Mouse (Mus musculus) thymus, adult 2 months (tissue): ENCODE results near the gene Srgap1. TPM values are rescaled to one million over a fixed set of nuclear protein-coding genes. Genes with fewer than 3 reads are reported as not detected.

ENCODE experiments used
- DNase-seq: peaks from one replicate; pipeline ENCODE4 v3.0.0; 2021
- H3K27ac ChIP-seq: fragments of 200-500 bp; 2 replicates; pipeline ENCODE4 v1.5.1; 2012; ENCODE audit warnings: low read length, control low read depth; ENCODE audit not compliant: control insufficient read depth, insufficient read depth
- H3K27me3 ChIP-seq: fragments of 200-500 bp; 2 replicates; pipeline ENCODE4 v1.6.1; 2012; ENCODE audit warnings: mild to moderate bottlenecking, low read length, moderate library complexity, mixed read lengths; ENCODE audit not compliant: control insufficient read depth, insufficient read depth
- H3K36me3 ChIP-seq: fragments of 200-500 bp; 2 replicates; pipeline ENCODE4 v1.6.1; 2012; ENCODE audit warnings: mild to moderate bottlenecking, low read length, moderate library complexity; ENCODE audit not compliant: control insufficient read depth, insufficient read depth
- H3K4me1 ChIP-seq: fragments of 200-500 bp; replicated peaks from 2 replicates; pipeline ENCODE4 v1.6.1; 2012; ENCODE audit warnings: low read length; ENCODE audit not compliant: control insufficient read depth, insufficient read depth
- H3K4me3 ChIP-seq: fragments of 200-500 bp; 2 replicates; pipeline ENCODE4 v1.5.1; 2012; ENCODE audit warnings: mild to moderate bottlenecking, low read length, control low read depth, moderate library complexity; ENCODE audit not compliant: control insufficient read depth, insufficient read depth
- CTCF ChIP-seq: fragments of 200-500 bp; IDR thresholded peaks from 2 replicates; pipeline ENCODE4 v1.5.1; 2012; ENCODE audit warnings: mild to moderate bottlenecking, control low read depth, low read length, moderate library complexity, borderline replicate concordance; ENCODE audit not compliant: control insufficient read depth, poor library complexity, insufficient read depth; ENCODE audit errors: extremely low read depth
- POLR2A ChIP-seq: fragments of 200-500 bp; IDR thresholded peaks from 2 replicates; pipeline ENCODE4 v1.6.1; 2012; ENCODE audit warnings: mild to moderate bottlenecking, low read length, control low read depth, moderate library complexity; ENCODE audit not compliant: control insufficient read depth, poor library complexity, insufficient read depth; ENCODE audit errors: extremely low read depth
- WGBS: fragments of 180-500 bp; shearing (Covaris S2); methylation state at CpG from one replicate; pipeline ENCODE4 v1.1.7; 2018; 5-methylcytosine and 5-hydroxymethylcytosine counted together
- polyA plus RNA-seq: library from polyadenylated mRNA; depleted of rRNA; stranded (reverse); fragments of >200 nt; gene quantifications from 2 replicates; pipeline ENCODE4 v1.2.3, GENCODE M21; 2012

Srgap1 gene
- polyA plus RNA-seq, 1 experiment: 1.0 TPM

DNA sequence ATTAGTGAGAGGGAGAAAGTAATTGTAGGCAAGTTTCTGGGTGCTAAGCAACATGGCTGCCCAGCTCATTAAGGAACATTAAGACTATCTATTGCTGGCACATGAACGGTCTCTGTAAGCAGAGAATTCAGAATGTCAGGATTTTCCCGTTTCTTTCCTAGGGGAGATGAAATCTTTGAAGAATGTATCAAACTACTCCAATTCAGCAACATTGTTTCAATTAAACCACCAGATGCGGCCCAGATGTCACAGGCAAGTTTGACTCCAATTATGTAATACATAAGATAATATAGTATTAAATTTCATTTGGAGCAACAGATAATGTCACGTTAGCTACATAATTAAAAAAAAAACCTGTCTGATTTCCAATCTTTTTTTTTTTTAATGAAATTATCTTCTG, 72.5 kb downstream of the Srgap1 start:
- no peak for DNase-seq
- 95% methylated on average over 4 of the region's 4 CpGs for WGBS

DNA sequence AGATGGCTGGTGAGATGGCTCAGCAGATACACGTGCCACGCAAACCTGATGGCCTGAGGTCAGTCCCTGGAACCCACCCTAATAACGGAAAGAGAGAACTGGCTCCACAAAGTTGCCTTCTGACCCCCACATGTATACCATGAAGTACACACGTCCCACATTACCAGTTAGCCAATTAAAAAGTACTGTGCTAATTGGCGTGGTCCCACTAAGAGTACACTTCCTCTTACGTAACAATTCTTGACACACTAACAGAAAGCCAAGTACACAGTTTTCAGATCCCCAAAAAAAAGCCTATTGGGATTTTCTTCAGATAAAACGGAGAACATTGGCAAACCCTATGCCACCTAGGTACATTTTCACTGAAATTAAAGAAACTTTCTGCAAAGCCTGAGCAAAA, 73.8 kb downstream of the Srgap1 start:
- WGBS: 96% methylated on average over 7 of the region's 7 CpGs
- no peaks in the 10 kb centered on the region for H3K27me3 ChIP-seq
- H3K4me3 ChIP-seq: no peak overlapping the region
- no peaks in the 10 kb centered on the region for H3K4me1 ChIP-seq
- no peaks in the 10 kb centered on the region for H3K36me3 ChIP-seq
- H3K27ac ChIP-seq: no peak overlapping the region
- DNase-seq: no peak
- TF ChIP-seq CTCF (no peak), POLR2A (no peak)

More for the DNA sequence above, 72.5 kb downstream of the Srgap1 start:
- H3K27me3 ChIP-seq: no peaks in the 10 kb centered on the region
- TF ChIP-seq CTCF: no peak
- TF ChIP-seq POLR2A: no peak
- no peak overlapping the region for H3K4me3 ChIP-seq
- no peaks in the 10 kb centered on the region for H3K36me3 ChIP-seq
- H3K4me1 ChIP-seq: no peaks in the 10 kb centered on the region
- no peak overlapping the region for H3K27ac ChIP-seq

DNA sequence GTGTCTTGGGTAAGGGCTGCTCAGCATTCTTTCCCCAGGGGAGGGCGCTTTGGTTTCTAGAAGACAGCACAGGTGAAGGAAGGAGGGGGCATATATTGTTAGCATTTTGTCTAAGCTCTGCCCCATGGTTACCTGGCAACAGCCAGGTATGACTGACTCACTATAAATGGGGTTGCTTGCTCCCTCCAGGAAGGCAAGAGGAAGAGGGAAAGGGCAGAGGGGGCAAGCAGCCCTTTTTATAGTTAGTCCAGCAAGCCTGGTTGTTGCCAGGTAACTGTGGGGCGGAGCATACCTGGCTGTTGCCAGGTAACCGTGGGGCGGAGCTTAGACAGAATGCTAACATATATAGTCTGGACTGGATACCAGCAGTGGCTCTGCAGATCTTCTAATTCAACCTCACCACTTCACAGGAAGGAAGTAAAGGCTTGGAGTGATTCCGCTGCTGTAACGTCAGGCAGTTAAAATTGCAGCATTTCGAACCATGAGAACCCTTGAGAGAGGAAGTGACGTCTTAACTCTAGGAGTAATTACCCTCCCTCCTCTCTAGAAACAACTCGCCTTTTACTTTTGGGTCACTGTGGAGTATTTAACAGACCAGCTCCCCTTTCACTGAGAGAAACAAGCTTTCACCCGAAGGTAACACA, 74.7 kb downstream of the Srgap1 start:
- Histone ChIP-seq H3K27ac (no peak overlapping the region), H3K4me1 (no peaks in the 10 kb centered on the region), H3K4me3 (no peak overlapping the region), H3K36me3 (no peaks in the 10 kb centered on the region), H3K27me3 (no peaks in the 10 kb centered on the region)
- WGBS: 73% methylated on average over 10 of the region's 10 CpGs
- no peak for DNase-seq
- no peak for TF ChIP-seq CTCF
- no peak for TF ChIP-seq POLR2A

DNA sequence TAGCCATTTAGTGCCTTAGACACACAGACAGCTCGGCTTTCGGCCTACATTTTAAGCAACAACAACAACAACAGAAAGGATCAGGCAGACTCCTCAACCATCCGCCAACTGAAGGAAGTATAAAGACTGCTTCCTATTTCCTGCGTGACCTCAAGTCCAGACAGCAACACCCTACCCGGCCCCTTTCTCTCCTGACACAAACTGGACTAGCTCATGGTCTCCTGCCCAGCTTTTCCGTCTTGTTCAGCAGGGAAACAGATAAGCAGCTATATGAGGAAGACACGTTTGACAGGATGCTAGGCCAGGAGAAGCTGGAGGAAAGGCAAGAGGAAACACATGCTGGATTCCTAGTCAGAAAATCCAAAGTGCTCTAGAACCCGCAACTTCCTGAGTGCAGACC, 75.5 kb downstream of the Srgap1 start:
- H3K27ac ChIP-seq: no peak overlapping the region
- H3K4me1 ChIP-seq: no peaks in the 10 kb centered on the region
- no peaks in the 10 kb centered on the region for H3K27me3 ChIP-seq
- no peaks in the 10 kb centered on the region for H3K36me3 ChIP-seq
- no peak overlapping the region for H3K4me3 ChIP-seq
- TF ChIP-seq CTCF: no peak
- no peak for TF ChIP-seq POLR2A
- no peak for DNase-seq
- WGBS: 89% methylated on average over 8 of the region's 8 CpGs

DNA sequence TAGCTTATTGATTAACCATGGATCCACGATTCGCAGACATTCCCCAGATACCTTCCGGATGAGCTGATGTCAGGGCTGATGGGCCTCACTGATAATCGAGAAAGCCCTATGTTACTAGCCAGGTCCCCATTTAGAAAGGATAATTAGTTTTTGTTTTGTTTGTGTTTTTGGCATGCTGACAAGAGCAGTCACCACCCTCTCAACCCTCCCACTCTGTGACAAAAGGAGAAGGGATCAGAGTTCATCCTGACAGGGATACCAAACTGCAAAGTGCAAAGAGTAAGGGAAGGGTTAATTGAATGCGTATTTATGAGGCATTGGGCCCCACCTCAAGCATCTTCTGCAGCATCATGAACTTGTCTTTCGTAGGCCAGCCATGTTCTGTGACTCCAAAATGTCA, 76.2 kb downstream of the Srgap1 start:
- no peaks in the 10 kb centered on the region for H3K27me3 ChIP-seq
- H3K4me1 ChIP-seq: no peaks in the 10 kb centered on the region
- 98% methylated on average over 6 of the region's 6 CpGs for WGBS
- no peak overlapping the region for H3K27ac ChIP-seq
- no peak overlapping the region for H3K4me3 ChIP-seq
- H3K36me3 ChIP-seq: no peaks in the 10 kb centered on the region
- DNase-seq: no peak
- TF ChIP-seq CTCF: no peak
- no peak for TF ChIP-seq POLR2A

DNA sequence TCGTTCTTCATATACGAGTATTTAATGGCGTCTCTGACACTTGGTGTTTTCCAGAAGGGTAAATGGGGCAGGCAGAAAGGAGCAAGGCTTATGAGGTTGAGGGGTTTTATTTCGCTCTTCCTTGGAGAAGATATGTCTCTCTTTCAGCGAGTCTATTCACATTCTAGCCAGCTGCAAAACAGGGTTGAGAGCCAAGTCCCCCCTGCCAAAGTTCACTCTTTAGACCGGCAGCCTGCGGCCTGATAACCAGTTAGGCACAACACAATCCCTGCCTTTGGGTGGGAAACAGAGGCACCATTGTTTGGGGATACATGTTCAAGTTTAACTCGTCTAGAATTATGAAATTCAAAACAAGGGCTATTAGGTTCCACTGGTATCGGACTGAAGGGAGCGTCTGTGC, 83.0 kb downstream of the Srgap1 start:
- TF ChIP-seq CTCF (no peak), POLR2A (no peak)
- 95% methylated on average over 10 of the region's 10 CpGs for WGBS
- no peak for DNase-seq
- H3K27me3 ChIP-seq: no peaks in the 10 kb centered on the region
- H3K27ac ChIP-seq: no peak overlapping the region
- no peaks in the 10 kb centered on the region for H3K4me1 ChIP-seq
- H3K36me3 ChIP-seq: no peaks in the 10 kb centered on the region
- H3K4me3 ChIP-seq: no peak overlapping the region

DNA sequence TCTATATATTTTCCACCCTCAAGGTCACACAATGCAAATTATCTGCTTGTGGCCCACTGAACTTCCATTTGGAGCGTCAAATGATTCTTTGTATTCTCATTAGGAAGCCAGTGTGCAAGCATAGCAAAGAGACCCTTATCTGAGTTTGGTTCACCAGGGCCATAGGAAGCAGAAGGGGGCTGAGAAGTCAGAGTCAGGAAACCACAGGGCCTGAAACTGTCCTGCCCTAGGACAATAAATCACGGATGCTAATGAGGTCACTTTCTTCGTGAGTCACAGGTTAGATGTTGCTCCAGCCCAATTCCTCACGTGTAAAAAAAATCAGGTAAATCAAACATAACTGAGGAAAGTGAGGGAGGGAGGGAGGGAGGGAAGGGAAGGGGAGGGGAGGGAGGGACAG, 85.1 kb downstream of the Srgap1 start:
- Histone ChIP-seq H3K36me3 (no peaks in the 10 kb centered on the region), H3K4me3 (no peak overlapping the region), H3K27me3 (no peaks in the 10 kb centered on the region), H3K4me1 (no peaks in the 10 kb centered on the region), H3K27ac (no peak overlapping the region)
- DNase-seq: no peak
- TF ChIP-seq POLR2A: no peak
- TF ChIP-seq CTCF: no peak
- 21% methylated on average over 4 of the region's 4 CpGs for WGBS
